Mouse (Mus musculus) heart, postnatal 10 days (tissue): ENCODE data around the gene Zbtb46. TPM values are rescaled to one million over a fixed set of nuclear protein-coding genes. Genes with fewer than 3 reads are reported as not detected.

ENCODE experiments used
- DNase-seq, 2 experiments: peaks; one replicate each; pipeline ENCODE4 v3.0.0; 2021
- intact Hi-C: fragments of 180-260 bp; cut with DNase I; formaldehyde crosslinking; loops from one replicate; pipeline ENCODE4 v1.15.1; 2025
- total RNA-seq, 2 experiments: library from RNA; stranded (reverse); gene quantifications; 2 replicates each; pipeline ENCODE4 v1.2.3; 2021

Zbtb46 gene
- total RNA-seq: 10 to 100 TPM; 14.8 to 15.9 TPM

GRCm38 (mm10) chr2:181459153-181459672 is at the start of gene Zbtb46:
Gene Zbtb46, minus strand, starts transcription at chr2:181459426.
- intact Hi-C loops: loop anchor here (2.0 to 5.0 kb wide), 3 partner anchors 38 to 62 kb away; partner anchors contain the start of genes Dnajc5 and Tpd52l2
- DNase-seq: peak; percentile 91 to 92

- intact Hi-C loops: loop anchor here (5.0 kb wide), 1 partner anchor 311 kb away; the partner anchor contains the start of gene Ppdpf
- DNase-seq: no peak
These were observed 39.4 kb upstream of the Zbtb46 start for GRCm38 (mm10) chr2:181498644-181499043.

GRCm38 (mm10) chr2:181497548-181497875 is 38.3 kb upstream of the Zbtb46 start:
- peak; percentile 73 to 75 for DNase-seq
- intact Hi-C loops: loop anchor here (1.0 to 5.0 kb wide), 4 partner anchors 39 to 310 kb away; partner anchors contain the start of genes Ppdpf and Zbtb46

GRCm38 (mm10) chr2:181496831-181497547 is 37.8 kb upstream of the Zbtb46 start, which contains the start of gene Tpd52l2:
Gene Tpd52l2, plus strand, starts transcription at chr2:181497142.
- peak; percentile 96 for DNase-seq
- intact Hi-C loops: loop anchor here (1.0 to 5.0 kb wide), 4 partner anchors 38 to 310 kb away; partner anchors contain the start of genes Ppdpf and Zbtb46

GRCm38 (mm10) chr2:181496281-181496680 is 37.1 kb upstream of the Zbtb46 start:
- DNase-seq: peak; percentile 76 to 85

GRCm38 (mm10) chr2:181495845-181496244 is 36.6 kb upstream of the Zbtb46 start:
- DNase-seq: peak in 1 of 2 experiments; percentile 15
- intact Hi-C loops: loop anchor here (2.0 to 5.0 kb wide), 3 partner anchors 37 to 309 kb away; partner anchors contain the start of genes Ppdpf and Zbtb46

More at GRCm38 (mm10) chr2:181496281-181496680, 37.1 kb upstream of the Zbtb46 start:
- intact Hi-C loops: loop anchor here (2.0 to 5.0 kb wide), 3 partner anchors 37 to 309 kb away; partner anchors contain the start of genes Ppdpf and Zbtb46

- intact Hi-C loops: no loop called here
- no peak for DNase-seq
These were observed 35.2 kb upstream of the Zbtb46 start for GRCm38 (mm10) chr2:181494266-181494945.

GRCm38 (mm10) chr2:181493156-181493927 is 34.1 kb upstream of the Zbtb46 start, which contains the start of gene Abhd16b:
Gene Abhd16b, plus strand, starts transcription at chr2:181493206.
- intact Hi-C loops: no loop called here
- DNase-seq: no peak

GRCm38 (mm10) chr2:181492206-181492605 is 33.0 kb upstream of the Zbtb46 start:
- DNase-seq: no peak
- intact Hi-C loops: no loop called here

GRCm38 (mm10) chr2:181491432-181492205 is 32.4 kb upstream of the Zbtb46 start:
- DNase-seq: peak in 1 of 2 experiments; percentile 32
- intact Hi-C loops: no loop called here

- DNase-seq: peak; percentile 69 to 73
- intact Hi-C loops: no loop called here
These were observed 28.4 kb upstream of the Zbtb46 start for GRCm38 (mm10) chr2:181487338-181488277.

- DNase-seq: no peak
- intact Hi-C loops: no loop called here
These were observed 26.5 kb upstream of the Zbtb46 start for GRCm38 (mm10) chr2:181485741-181486140.

GRCm38 (mm10) chr2:181484456-181485233 is 25.4 kb upstream of the Zbtb46 start:
- intact Hi-C loops: no loop called here

GRCm38 (mm10) chr2:181483562-181484318 is 24.5 kb upstream of the Zbtb46 start:
- peak; percentile 66 to 73 for DNase-seq
- intact Hi-C loops: loop anchor here (2.0 kb wide), 1 partner anchor 73 kb away; no protein-coding TSS in a partner anchor

More at GRCm38 (mm10) chr2:181484456-181485233, 25.4 kb upstream of the Zbtb46 start:
- peak in 1 of 2 experiments; percentile 41 for DNase-seq

GRCm38 (mm10) chr2:181483120-181483519 is 23.9 kb upstream of the Zbtb46 start:
- intact Hi-C loops: loop anchor here (2.0 kb wide), 1 partner anchor 72 kb away; no protein-coding TSS in a partner anchor
- no peak for DNase-seq

GRCm38 (mm10) chr2:181472256-181472827 is 13.1 kb upstream of the Zbtb46 start:
- intact Hi-C loops: no loop called here
- peak in 1 of 2 experiments; percentile 26 for DNase-seq
